Mouse (Mus musculus): ENCODE data around the gene Gm4847.

Gm4847 gene

GRCm38 (mm10) chr1:166647593-166647992 lies at the start of gene Gm4847:
Gene Gm4847 (minus strand): TSS chr1:166647693.
- DNase-seq, result no peak

GRCm38 (mm10) chr1:166681745-166682144 lies 34.3 kb upstream of the Gm4847 start, which contains the start of gene Fmo9:
Gene Fmo9 (minus strand): TSS chr1:166681845.
- DNase-seq, result no peak

- DNase-seq, result no peak
These were observed 21.8 kb upstream of the Gm4847 start for GRCm38 (mm10) chr1:166669264-166669663.

GRCm38 (mm10) chr1:166660800-166661199 lies 13.3 kb upstream of the Gm4847 start:
- DNase-seq, result no peak
